Mouse (Mus musculus) myocyte (in vitro differentiated cells): ENCODE data around the gene Hs3st4.

Experiments used
- CEBPB ChIP-seq: IDR thresholded peaks from 2 replicates; pipeline ENCODE4 v1.6.1; 2011; ENCODE audit warnings: mild to moderate bottlenecking, moderate library complexity; ENCODE audit not compliant: poor library complexity, insufficient read depth, severe bottlenecking
- E2F4 ChIP-seq: IDR thresholded peaks from one replicate; pipeline ENCODE4 v1.6.1; 2011; ENCODE audit warnings: mild to moderate bottlenecking, control low read depth, moderate library complexity; ENCODE audit not compliant: insufficient read depth
- MAX ChIP-seq: IDR thresholded peaks from one replicate; pipeline ENCODE4 v1.6.1; 2011; ENCODE audit warnings: low read depth, mild to moderate bottlenecking, control low read depth
- MYOD1 ChIP-seq, 3 experiments: IDR thresholded peaks; one replicate each; pipeline ENCODE4 v1.6.1; 2011; ENCODE audit warnings: control low read depth in 2 of 3, low read depth in 2 of 3, mild to moderate bottlenecking in 2 of 3, moderate library complexity in 1 of 3; ENCODE audit not compliant: insufficient read length in 2 of 3, control insufficient read depth in 1 of 3
- MYOG ChIP-seq, 3 experiments: IDR thresholded peaks; one replicate each; pipeline ENCODE4 v1.6.1; 2011; ENCODE audit warnings: control low read depth in 2 of 3, low read depth in 2 of 3, mild to moderate bottlenecking in 2 of 3; ENCODE audit not compliant: insufficient read length in 2 of 3, control insufficient read depth in 1 of 3, insufficient read depth in 1 of 3
- POLR2A ChIP-seq: IDR thresholded peaks from one replicate; pipeline ENCODE4 v1.6.1; 2011; ENCODE audit warnings: low read depth, mild to moderate bottlenecking, control low read depth, moderate library complexity; ENCODE audit not compliant: insufficient read length
- POLR2AphosphoS2 ChIP-seq: IDR thresholded peaks from one replicate; pipeline ENCODE4 v1.6.1; 2011; ENCODE audit warnings: low read depth, control low read depth; ENCODE audit not compliant: insufficient read length
- REST ChIP-seq: IDR thresholded peaks from one replicate; pipeline ENCODE4 v1.6.1; 2011; ENCODE audit warnings: mild to moderate bottlenecking, control low read depth, moderate library complexity; ENCODE audit not compliant: insufficient read depth, insufficient read length
- SRF ChIP-seq: IDR thresholded peaks from one replicate; pipeline ENCODE4 v1.6.1; 2011; ENCODE audit warnings: low read depth; ENCODE audit not compliant: control insufficient read depth, insufficient read length
- TCF12 ChIP-seq: IDR thresholded peaks from one replicate; pipeline ENCODE4 v1.6.1; 2011; ENCODE audit warnings: mild to moderate bottlenecking, control low read depth; ENCODE audit not compliant: poor library complexity, insufficient read depth, severe bottlenecking
- TCF3 ChIP-seq: IDR thresholded peaks from one replicate; pipeline ENCODE4 v1.6.1; 2011; ENCODE audit warnings: low read depth, control low read depth; ENCODE audit not compliant: insufficient read length
- USF1 ChIP-seq: IDR thresholded peaks from one replicate; pipeline ENCODE4 v1.6.1; 2011; ENCODE audit warnings: low read depth, mild to moderate bottlenecking, control low read depth, moderate library complexity

- TF ChIP-seq POLR2A (no peak), POLR2AphosphoS2 (no peak), TCF12 (no peak), MYOD1 (IDR thresholded peaks at IDR 0.05; ENCODE audit: control insufficient read depth in 1 of 3, insufficient read length in 2 of 3, low read depth in 2 of 3) (no peak), USF1 (no peak), MAX (no peak), CEBPB (no peak), E2F4 (no peak), MYOG (IDR thresholded peaks at IDR 0.05; ENCODE audit: control insufficient read depth in 1 of 3, insufficient read depth in 1 of 3, insufficient read length in 2 of 3, low read depth in 2 of 3) (no peak), REST (no peak), SRF (no peak), TCF3 (no peak)
Measured at GRCm38 (mm10) chr7:124239903-124240647, 257.4 kb downstream of the Hs3st4 start.
